Mouse (Mus musculus) lung, embryonic 14.5 days (tissue): ENCODE results near the gene F2r. TPM values are rescaled to one million over a fixed set of nuclear protein-coding genes. Genes with fewer than 3 reads are reported as not detected.
A peak's percentile ranks its signal among the peaks of the same experiment; 100 is the strongest.

Experiments
- ATAC-seq: fragments of 200-750 bp; cut with Nextera tagmentation; 2 replicates; pipeline ENCODE4 v1.8.0; 2017; ENCODE audit warnings: mild to moderate bottlenecking, moderate TSS enrichment, moderate library complexity; ENCODE audit not compliant: insufficient read depth
- DNase-seq: peaks from one replicate; pipeline ENCODE4 v3.0.0-alpha.2; 2015
- H3K27ac ChIP-seq: fragments of 300-500 bp; sonication (generic); 2 replicates; pipeline ENCODE4 v1.5.1; 2014; ENCODE audit warnings: low read depth, mild to moderate bottlenecking, moderate library complexity
- H3K27me3 ChIP-seq: fragments of 300-500 bp; sonication (generic); 2 replicates; pipeline ENCODE4 v1.6.1; 2014; ENCODE audit warnings: low read length, control low read depth; ENCODE audit not compliant: insufficient read depth
- H3K36me3 ChIP-seq: fragments of 300-500 bp; sonication (generic); 2 replicates; pipeline ENCODE4 v1.6.1; 2014; ENCODE audit warnings: control low read depth; ENCODE audit not compliant: insufficient read depth
- H3K4me1 ChIP-seq: fragments of 300-500 bp; sonication (generic); 2 replicates; pipeline ENCODE4 v1.6.1; 2014; ENCODE audit warnings: antibody characterized with exemption, control low read depth; ENCODE audit not compliant: insufficient read depth
- H3K4me2 ChIP-seq: fragments of 300-500 bp; sonication (generic); 2 replicates; pipeline ENCODE4 v1.6.1; 2014; ENCODE audit warnings: mild to moderate bottlenecking
- H3K4me3 ChIP-seq: fragments of 300-500 bp; sonication (generic); 2 replicates; pipeline ENCODE4 v1.5.1; 2014; ENCODE audit warnings: low read depth, low read length
- H3K9ac ChIP-seq: fragments of 300-500 bp; sonication (generic); 2 replicates; pipeline ENCODE4 v1.6.1; 2014
- H3K9me3 ChIP-seq: fragments of 300-500 bp; sonication (generic); 2 replicates; pipeline ENCODE4 v1.6.1; 2016; ENCODE audit warnings: low read depth, low read length, control low read depth
- CTCF ChIP-seq: IDR thresholded peaks from 2 replicates; pipeline ENCODE4 v1.5.1; 2016; ENCODE audit warnings: antibody characterized with exemption, low read depth
- WGBS: fragments of 180-500 bp; shearing (Covaris S2); extraction: QIAGEN DNeasy Blood & Tissue Kit; methylation state at CpG from one replicate; pipeline ENCODE4 v1.1.7; 2014; 5-methylcytosine and 5-hydroxymethylcytosine counted together
- polyA plus RNA-seq: library from polyadenylated mRNA; unstranded; fragments of >200 nt; fragmentation: Nextera tagmentation; extraction: Ambion mirVana; gene quantifications from 2 replicates; pipeline ENCODE4 v1.2.1, GENCODE M21; 2014

The F2r gene
- polyA plus RNA-seq, result 109 and 110 TPM in 2 replicates

- DNase-seq (peak; percentile 94), ATAC-seq (peak; percentile 93)
- under 1% methylated on average over 42 of the region's 42 CpGs for WGBS
- H3K4me2 ChIP-seq, result peak within 1 kb of the TSS; percentile 73
- TF ChIP-seq CTCF, result no peak
- peaks cover 16% of the 10 kb centered on the region for H3K4me1 ChIP-seq
- peak within 1 kb of the TSS; percentile 95 for H3K9ac ChIP-seq
- H3K36me3 ChIP-seq, result 0 out of 2 replicates have a peak, but pooled peaks cover 3% of the 10 kb centered on the region
- H3K27ac ChIP-seq, result peak within 1 kb of the TSS; percentile 89
- no peaks in the 10 kb centered on the region for H3K27me3 ChIP-seq
- H3K4me3 ChIP-seq, result peak within 1 kb of the TSS; percentile 90
- H3K9me3 ChIP-seq, result no peaks in the 10 kb centered on the region
Observed at GRCm38 (mm10) chr13:95618309-95618712, at the start of gene F2r. Gene F2r, minus strand, starts transcription at chr13:95618487.

- Histone ChIP-seq H3K4me1 (no peaks in the 10 kb centered on the region), H3K9ac (no peak overlapping the region), H3K4me2 (no peak overlapping the region), H3K27me3 (no peaks in the 10 kb centered on the region), H3K36me3 (0 out of 2 replicates have a peak, but pooled peaks cover 5% of the 10 kb centered on the region), H3K27ac (no peak overlapping the region), H3K9me3 (no peaks in the 10 kb centered on the region), H3K4me3 (no peak overlapping the region)
- WGBS, result 14% methylated on average over 7 of the region's 7 CpGs
- ATAC-seq (no peak), DNase-seq (peak; percentile 65)
- peak; percentile 60 for TF ChIP-seq CTCF
Observed at GRCm38 (mm10) chr13:95667260-95667659, 49.0 kb upstream of the F2r start.

- no peaks in the 10 kb centered on the region for H3K4me1 ChIP-seq
- no peak overlapping the region for H3K27ac ChIP-seq
- no peak overlapping the region for H3K4me2 ChIP-seq
- no peaks in the 10 kb centered on the region for H3K36me3 ChIP-seq
- H3K27me3 ChIP-seq, result no peaks in the 10 kb centered on the region
- DNase-seq (no peak), ATAC-seq (no peak)
- no peak overlapping the region for H3K9ac ChIP-seq
- 83% methylated on average over 13 of the region's 13 CpGs for WGBS
- H3K4me3 ChIP-seq, result no peak overlapping the region
- TF ChIP-seq CTCF, result no peak
- H3K9me3 ChIP-seq, result no peaks in the 10 kb centered on the region
Observed at GRCm38 (mm10) chr13:95665644-95666356, 47.5 kb upstream of the F2r start.

GRCm38 (mm10) chr13:95663834-95664233, 45.5 kb upstream of the F2r start:
- no peak overlapping the region for H3K9ac ChIP-seq
- no peak for ATAC-seq
- 94% methylated on average over 4 of the region's 4 CpGs for WGBS
- H3K4me2 ChIP-seq, result no peak overlapping the region
- H3K27ac ChIP-seq, result no peak overlapping the region
- no peak for TF ChIP-seq CTCF
- H3K4me1 ChIP-seq, result no peaks in the 10 kb centered on the region
- no peaks in the 10 kb centered on the region for H3K9me3 ChIP-seq
- no peak overlapping the region for H3K4me3 ChIP-seq
- no peak for DNase-seq
- 0 out of 2 replicates have a peak, but pooled peaks cover 7% of the 10 kb centered on the region for H3K36me3 ChIP-seq
- H3K27me3 ChIP-seq, result no peaks in the 10 kb centered on the region

- 75% methylated on average over 7 of the region's 7 CpGs for WGBS
- Histone ChIP-seq H3K4me2 (no peak overlapping the region), H3K9ac (no peak overlapping the region), H3K36me3 (0 out of 2 replicates have a peak, but pooled peaks cover 7% of the 10 kb centered on the region), H3K9me3 (no peaks in the 10 kb centered on the region), H3K27me3 (no peaks in the 10 kb centered on the region), H3K27ac (no peak overlapping the region), H3K4me1 (peaks cover 3% of the 10 kb centered on the region; the same call in 1 of the 2 replicates), H3K4me3 (no peak overlapping the region)
- DNase-seq (no peak), ATAC-seq (no peak)
- no peak for TF ChIP-seq CTCF
Observed at GRCm38 (mm10) chr13:95659432-95659831, 41.1 kb upstream of the F2r start.

DNA sequence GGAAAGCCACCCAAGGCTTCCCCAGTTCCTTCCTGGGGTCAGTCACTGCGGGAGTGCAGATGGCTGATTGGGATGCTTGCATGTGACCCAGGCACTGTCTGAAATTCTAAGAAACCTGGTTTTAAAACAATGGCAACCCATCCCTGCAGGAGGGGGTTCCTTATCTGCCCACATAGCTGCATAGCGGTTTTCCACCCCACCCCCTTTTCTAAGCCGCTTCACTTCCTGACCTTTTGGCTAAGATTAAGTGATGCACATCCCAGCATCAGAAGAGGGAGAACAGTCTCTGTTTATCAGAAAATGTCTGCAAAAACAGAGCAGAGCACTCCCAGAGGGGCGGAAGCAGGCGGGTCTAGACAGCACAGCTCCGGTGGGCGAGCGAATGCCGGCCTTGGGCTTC, 38.9 kb upstream of the F2r start:
- H3K27ac ChIP-seq, result no peak overlapping the region
- H3K9me3 ChIP-seq, result no peaks in the 10 kb centered on the region
- H3K4me1 ChIP-seq, result peaks cover 3% of the 10 kb centered on the region; the same call in 1 of the 2 replicates
- no peaks in the 10 kb centered on the region for H3K27me3 ChIP-seq
- 44% methylated on average over 9 of the region's 9 CpGs for WGBS
- 0 out of 2 replicates have a peak, but pooled peaks cover 7% of the 10 kb centered on the region for H3K36me3 ChIP-seq
- H3K4me2 ChIP-seq, result no peak overlapping the region
- ATAC-seq (peak; percentile 27), DNase-seq (peak; percentile 26)
- H3K4me3 ChIP-seq, result no peak overlapping the region
- no peak overlapping the region for H3K9ac ChIP-seq
- TF ChIP-seq CTCF, result no peak

DNA sequence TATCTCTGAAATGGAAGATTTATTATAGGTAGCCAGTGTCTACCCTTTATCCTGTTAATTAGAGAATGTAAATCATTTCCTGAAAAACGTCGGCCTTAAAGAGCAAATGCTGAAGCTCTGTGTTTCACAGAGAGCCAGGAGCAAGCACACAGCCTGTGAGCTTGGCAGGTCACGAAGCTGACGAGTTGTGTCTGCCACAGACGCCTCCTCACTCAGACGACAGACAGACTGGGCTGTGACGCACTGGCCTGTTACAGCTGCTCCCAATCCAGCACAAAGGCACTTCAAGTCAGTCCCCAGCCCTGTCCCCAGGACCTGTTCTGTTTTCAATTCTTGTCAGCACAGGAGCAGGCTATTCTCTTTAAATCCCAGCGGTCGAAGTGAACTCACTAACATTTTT, 37.0 kb upstream of the F2r start:
- no peak for TF ChIP-seq CTCF
- DNase-seq, result peak; percentile 81
- Histone ChIP-seq H3K9me3 (no peaks in the 10 kb centered on the region), H3K4me2 (no peak overlapping the region), H3K27ac (peak overlapping the region; percentile 19; the same call in 1 of the 2 replicates), H3K4me3 (no peak overlapping the region), H3K27me3 (no peaks in the 10 kb centered on the region), H3K36me3 (0 out of 2 replicates have a peak, but pooled peaks cover 7% of the 10 kb centered on the region), H3K9ac (no peak overlapping the region), H3K4me1 (peaks cover 3% of the 10 kb centered on the region; the same call in 1 of the 2 replicates)
- peak; percentile 91 for ATAC-seq
- WGBS, result 24% methylated on average over 9 of the region's 9 CpGs
